Mouse (Mus musculus) mouse embryonic stem cell (cell line): Measurements from ENCODE around the gene Gm17387.

Experiments used
- in situ Hi-C, 2 experiments: fragments of 300-500 bp; cut with MboI; formaldehyde crosslinking; loops; 1 replicate in 1 of 2; 3 replicates in 1 of 2; pipeline ENCODE4 v1.14.3; 2019 to 2020; ENCODE audit warnings: low sequenced_read_pairs in 2 of 2, low pct_unique_long_range_greater_than_20kb in 1 of 2, mixed read lengths in 1 of 2; ENCODE audit not compliant: unreplicated experiment in 1 of 2

Gm17387 gene

GRCm38 (mm10) chr7:141028831-141029230 lies at the start of gene Gm17387:
Gene Gm17387, plus strand, starts transcription at chr7:141029131.
- in situ Hi-C loops, result no loop called here

- in situ Hi-C loops, result no loop called here
Observed at GRCm38 (mm10) chr7:140981704-140982103, 47.2 kb upstream of the Gm17387 start.

DNA sequence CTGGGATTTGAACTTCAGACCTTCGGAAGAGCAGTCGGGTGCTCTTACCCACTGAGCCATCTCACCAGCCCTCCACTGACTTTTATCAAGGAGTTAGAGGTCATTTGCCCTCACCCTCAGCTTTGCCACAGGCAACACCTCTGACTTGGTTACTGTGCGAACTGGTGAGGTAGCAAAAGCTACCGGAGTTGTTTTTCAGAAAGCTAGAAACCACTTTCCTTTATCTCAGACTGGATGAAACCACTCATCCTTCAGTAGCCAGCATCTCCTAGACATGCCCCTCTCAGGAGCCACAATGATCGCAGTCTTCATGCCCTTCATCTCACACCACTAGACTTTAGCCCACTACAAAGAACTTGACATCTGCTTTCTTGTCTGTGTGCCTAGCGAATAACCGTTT lies 46.0 kb upstream of the Gm17387 start:
- in situ Hi-C loops, result no loop called here

DNA sequence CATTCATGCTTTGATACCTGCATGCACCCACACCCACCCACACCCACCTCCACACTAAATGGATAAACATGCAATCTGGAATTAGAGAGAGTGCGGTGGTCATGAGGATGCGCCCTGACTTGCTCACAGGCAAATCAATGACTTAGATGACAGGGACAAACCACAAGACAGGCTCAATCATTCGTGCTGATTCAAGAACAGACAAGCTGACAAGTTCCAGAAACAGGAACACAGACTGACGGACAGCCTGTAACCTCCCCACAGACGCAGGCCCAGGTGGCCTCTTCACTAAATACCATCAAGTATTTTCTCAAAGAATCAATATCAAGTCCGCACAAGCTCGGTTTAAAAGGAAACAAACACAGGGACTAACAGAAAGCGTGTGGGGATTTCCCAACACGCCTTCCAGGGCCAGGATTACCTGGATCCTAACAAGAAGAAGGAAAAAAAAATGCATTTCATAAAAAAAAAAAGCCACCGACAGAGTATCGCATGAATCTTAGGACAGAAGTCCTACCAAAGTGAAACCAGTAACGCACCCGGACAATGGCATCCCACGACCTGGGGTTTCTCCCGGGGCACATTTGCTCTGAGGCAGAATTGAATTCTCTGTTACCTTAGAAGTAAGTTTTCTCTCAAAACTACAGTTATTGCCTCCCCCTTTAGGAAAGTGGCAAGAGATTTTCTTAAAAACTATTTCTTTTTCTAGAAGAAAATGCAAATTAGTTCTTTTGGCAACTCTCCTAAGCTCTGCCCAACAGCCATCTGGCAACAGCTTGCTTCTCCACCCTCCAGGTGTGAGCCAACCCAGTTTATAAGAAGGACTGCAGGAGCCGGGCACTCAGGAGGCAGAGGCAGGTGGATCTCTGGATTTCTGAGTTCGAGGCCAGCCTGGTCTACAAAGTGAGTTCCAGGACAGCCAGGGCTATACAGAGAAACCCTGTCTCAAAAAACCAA lies 41.5 kb upstream of the Gm17387 start:
- in situ Hi-C loops, result no loop called here

GRCm38 (mm10) chr7:140989022-140989421 lies 39.9 kb upstream of the Gm17387 start:
- in situ Hi-C loops, result no loop called here

DNA sequence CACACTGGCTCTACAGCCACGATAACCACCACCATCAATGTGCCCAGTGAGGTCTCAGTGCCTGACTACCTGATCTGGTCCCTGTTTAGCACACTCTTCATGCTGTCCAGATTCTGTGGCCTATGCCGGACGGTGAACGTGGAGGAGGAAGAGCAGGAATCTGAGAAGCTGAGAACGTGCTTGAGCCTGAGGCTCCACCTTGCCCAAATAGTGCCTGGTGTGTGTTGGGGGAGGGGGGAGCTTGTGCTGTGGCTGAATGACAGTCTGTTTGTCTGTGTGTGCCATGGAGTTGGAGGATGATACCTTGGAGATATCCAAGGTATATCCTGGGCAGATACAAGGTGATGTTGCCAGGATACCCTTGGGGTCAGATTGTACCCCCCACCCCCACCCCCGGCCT lies 38.7 kb upstream of the Gm17387 start:
- in situ Hi-C loops, result no loop called here

DNA sequence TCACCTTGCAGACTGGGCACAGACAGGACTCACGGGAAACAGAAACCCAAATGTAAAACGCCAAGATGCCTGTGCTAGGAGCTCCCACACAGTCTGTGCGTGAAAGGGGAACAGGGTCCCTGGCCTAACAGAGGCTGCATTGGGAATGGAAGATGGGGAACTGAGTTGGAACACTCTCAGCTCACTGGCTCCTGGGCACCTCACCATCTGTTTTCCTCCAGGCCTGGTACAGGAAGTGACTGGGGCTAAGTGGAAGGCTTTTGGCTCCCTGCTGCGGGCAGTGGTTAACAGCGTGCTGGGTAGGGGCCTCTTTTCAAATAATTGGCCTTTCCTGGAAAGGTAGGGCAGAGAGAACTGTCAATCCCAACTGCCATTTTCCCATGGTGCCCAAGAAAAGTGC lies 38.3 kb upstream of the Gm17387 start:
- in situ Hi-C loops, result no loop called here

- in situ Hi-C loops, result no loop called here
Observed at GRCm38 (mm10) chr7:140991117-140991689, 37.7 kb upstream of the Gm17387 start.

- in situ Hi-C loops, result no loop called here
Observed at GRCm38 (mm10) chr7:140997817-140998216, 31.1 kb upstream of the Gm17387 start.

GRCm38 (mm10) chr7:140998853-140999700 lies 29.9 kb upstream of the Gm17387 start:
- in situ Hi-C loops, result no loop called here

- in situ Hi-C loops, result no loop called here
Observed at GRCm38 (mm10) chr7:141000881-141001708, 27.8 kb upstream of the Gm17387 start.

DNA sequence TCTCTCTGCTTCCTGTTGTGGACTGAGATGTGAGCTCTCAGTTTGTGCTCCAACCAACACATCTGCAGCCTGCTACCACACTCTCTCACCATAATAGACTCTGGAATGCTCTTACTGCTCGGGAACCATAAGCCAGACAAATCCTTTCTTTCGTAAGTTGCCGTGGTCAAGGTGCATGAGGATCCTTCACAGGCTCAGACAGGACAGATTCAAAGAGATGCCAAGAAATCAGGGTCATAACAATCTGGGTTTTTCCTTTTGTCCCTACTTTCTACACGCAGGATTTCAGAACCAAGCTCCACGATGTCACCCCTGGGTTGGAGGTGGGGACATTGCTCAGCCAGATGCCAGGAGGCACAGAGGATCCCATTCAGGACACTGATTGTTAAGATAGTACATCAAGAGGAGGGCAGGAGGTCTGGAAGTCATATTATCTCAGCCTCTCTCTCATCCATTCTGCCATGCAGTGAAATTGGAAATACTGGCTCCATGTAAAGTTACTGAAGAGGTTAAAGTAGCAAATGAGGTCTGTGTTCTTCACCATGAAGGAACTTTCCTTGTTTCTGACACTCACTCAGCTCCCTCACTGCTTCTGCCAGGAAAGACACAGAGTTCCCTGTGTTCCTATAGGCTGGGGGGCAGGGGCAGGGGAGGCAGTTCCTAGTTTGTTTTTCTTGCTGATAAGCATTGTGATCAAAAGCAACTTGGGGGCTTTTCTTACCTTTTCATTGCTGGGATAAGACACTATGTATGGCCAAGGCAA lies 25.5 kb upstream of the Gm17387 start:
- in situ Hi-C loops, result no loop called here

DNA sequence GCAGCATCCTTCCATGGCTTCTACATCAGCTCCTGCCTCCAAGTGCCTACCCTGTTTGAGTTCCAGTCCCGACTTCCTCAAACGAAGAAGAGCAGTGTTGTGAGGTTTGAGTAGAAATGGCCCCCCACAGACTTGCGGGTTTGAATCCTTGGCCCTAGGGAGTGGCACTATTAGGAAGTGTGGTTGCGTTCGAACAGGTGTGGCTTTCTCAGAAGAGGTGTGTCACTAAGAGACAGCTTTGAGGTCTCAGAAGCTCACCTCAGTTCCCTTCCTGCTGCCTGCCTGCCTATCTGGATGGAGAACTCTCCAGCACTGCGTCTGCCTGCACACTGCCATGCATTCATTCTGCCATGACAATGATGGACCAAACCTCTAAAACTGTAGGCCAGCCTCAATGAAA lies 22.5 kb upstream of the Gm17387 start:
- in situ Hi-C loops, result no loop called here

DNA sequence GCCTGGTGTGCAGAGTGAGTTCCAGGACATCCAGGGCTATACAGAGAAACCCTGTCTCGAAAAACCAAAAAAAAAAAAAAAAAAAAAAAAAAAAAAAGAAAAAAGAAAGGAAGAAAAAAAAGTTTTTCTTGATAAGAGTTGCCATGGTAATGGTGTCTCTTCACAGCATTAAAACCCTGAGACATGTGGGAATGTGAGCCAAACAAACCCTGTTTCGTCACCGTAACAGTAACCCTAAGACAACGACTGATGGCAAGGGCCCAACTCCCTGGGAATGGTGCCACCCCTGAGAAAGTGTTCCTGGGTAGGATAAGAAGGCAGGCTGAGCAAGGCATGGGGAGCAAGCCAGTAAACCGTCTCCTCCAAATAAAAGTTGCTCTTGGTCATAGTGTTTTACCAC lies 22.0 kb upstream of the Gm17387 start:
- in situ Hi-C loops, result no loop called here

DNA sequence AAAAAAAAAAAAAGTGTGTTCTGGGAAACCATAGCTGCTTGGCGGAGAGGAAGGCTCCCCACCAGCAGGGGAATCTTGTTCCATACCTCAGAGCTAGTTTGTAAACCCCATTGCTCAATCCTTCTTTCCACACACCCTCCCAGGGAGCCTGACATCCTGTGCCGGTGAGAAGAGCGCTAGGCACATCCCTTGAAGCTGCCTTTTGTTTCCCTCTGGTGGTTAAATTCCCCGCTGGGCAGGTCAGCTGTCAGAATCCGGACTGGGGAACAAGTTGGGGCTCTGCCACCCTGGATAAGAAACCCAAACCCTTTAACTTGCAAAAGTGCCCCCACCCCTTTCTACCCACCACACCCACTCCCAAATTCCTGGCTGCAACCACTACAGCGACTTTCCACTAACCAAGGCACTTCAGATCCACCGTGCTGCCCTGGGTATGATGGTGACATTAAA lies 20.6 kb upstream of the Gm17387 start:
- in situ Hi-C loops, result no loop called here

DNA sequence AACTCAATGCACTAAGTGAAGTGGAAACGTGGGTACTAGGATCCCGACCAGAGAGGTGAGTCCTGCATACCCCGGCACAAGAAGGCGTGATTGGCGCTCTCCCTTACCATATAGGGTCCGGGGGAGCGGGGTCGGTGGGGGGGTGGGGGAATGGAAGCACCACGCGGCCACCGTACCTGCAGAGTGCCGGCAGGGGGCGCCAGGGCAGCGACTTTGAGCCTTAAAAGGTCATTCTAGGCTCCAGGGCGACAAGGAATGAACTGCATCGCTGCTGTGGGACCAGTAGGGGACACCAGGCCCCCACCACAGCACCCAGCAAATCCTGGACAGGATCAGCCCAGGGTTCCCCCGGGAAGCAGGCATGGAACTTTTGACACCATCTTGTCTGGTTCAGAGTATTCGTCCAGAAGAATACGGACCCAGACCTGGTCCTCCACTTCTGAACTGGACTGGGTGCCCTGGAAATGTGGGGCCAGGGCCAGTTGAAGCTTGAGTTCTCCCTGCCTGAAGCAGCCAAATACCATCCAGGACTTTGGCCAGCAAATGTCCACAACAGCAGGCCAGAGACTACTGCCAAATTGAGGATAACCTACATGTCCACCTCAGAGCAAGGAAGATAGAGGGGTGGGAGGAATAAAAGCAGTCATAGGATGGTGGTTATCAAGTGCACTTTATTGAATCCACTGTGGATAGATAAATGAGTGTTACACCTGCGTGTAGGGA lies 19.8 kb upstream of the Gm17387 start:
- in situ Hi-C loops, result no loop called here

GRCm38 (mm10) chr7:141009665-141010064 lies 19.3 kb upstream of the Gm17387 start:
- in situ Hi-C loops, result loop anchor here (5.0 kb wide), 1 partner anchor 38 kb away; no protein-coding TSS in a partner anchor
